9 mouse cellular contexts compared by ENCODE assay signal in the genomic region with DNA sequence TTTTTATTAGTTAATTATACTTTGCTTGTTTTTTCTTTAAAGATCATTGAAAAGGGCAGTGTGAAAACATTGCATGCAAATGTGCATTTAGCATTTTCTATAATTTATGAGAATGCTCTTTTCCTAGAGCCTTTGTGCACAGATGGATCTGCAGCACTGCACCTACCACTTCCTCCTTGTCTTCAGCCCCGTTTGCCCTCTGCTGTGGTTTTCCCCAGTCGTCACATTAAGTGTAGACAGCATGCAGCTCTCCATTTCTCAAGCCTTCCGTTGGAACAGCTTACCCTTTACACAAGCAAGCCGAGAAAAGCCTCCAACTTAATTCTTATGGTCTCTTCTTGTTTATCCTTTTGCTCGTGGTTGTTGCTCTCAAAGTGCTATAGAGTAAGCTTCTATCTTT.
DNase-seq lines count a peak whose midpoint lies in the region; ATAC-seq and TF ChIP-seq lines count a peak whose summit lies in the region.
"Had no signal": no experiment of that assay in that cellular context is flagged by ENCODE, and none has a peak within 500 bp of the region (broad histone marks: within the 10 kb centered on the region; RNA-seq: fewer than 3 reads in every experiment).

No protein-coding gene starts in this region.

- ATAC-seq in G1E (ENCODE audit: extremely low read depth, insufficient number of reproducible peaks, low FRiP score, poor library complexity, severe bottlenecking): peak; percentile 60
- 0 out of 2 replicates have a peak, but pooled peaks have one; percentile 43 for ATAC-seq in embryonic facial prominence, embryonic 15.5 days (ENCODE audit: insufficient number of reproducible peaks, low FRiP score, low TSS enrichment, low read depth)
- no peak for ATAC-seq in kidney, embryonic 14.5 days (ENCODE audit: low FRiP score, low TSS enrichment)

- no peak overlapping the region for H3K4me3 ChIP-seq in left cerebral cortex, adult 2 months
- no peak overlapping the region for H3K4me3 ChIP-seq in G1E (ENCODE audit: low read depth, low read length)
- H3K4me3 ChIP-seq in embryonic facial prominence, embryonic 15.5 days (replicated peaks): no peak overlapping the region
- no peak overlapping the region for H3K4me3 ChIP-seq in kidney, embryonic 14.5 days (ENCODE audit: low read length)
- H3K4me3 ChIP-seq: erythroblast, embryonic 14.5 days had no signal

- H3K36me3 ChIP-seq in G1E (replicated peaks): peaks cover 29% of the 10 kb centered on the region
- H3K36me3 ChIP-seq in embryonic facial prominence, embryonic 15.5 days: 0 out of 2 replicates have a peak, but pooled peaks cover 6% of the 10 kb centered on the region
- 0 out of 2 replicates have a peak, but pooled peaks cover 3% of the 10 kb centered on the region for H3K36me3 ChIP-seq in splenic B cell, adult 2 months (ENCODE audit: control insufficient read depth, insufficient read depth, low read length, poor library complexity, severe bottlenecking)
- H3K36me3 ChIP-seq in kidney, embryonic 14.5 days (ENCODE audit: control insufficient read depth, insufficient read depth, low read length): peaks cover 8% of the 10 kb centered on the region

- H3K4me2 ChIP-seq in embryonic facial prominence, embryonic 15.5 days (replicated peaks): no peak overlapping the region
- no peak overlapping the region for H3K4me2 ChIP-seq in kidney, embryonic 14.5 days (replicated peaks; ENCODE audit: low read depth, low read length)

- TF ChIP-seq CTCF in left cerebral cortex, adult 2 months (IDR thresholded peaks at IDR 0.05): no peak
- TF ChIP-seq CTCF in G1E (IDR thresholded peaks at IDR 0.05; ENCODE audit: low read depth, low read length): no peak

- H3K27me3 ChIP-seq in G1E (ENCODE audit: insufficient read depth, low read length): no peaks in the 10 kb centered on the region
- no peaks in the 10 kb centered on the region for H3K27me3 ChIP-seq in embryonic facial prominence, embryonic 15.5 days
- no peaks in the 10 kb centered on the region for H3K27me3 ChIP-seq in splenic B cell, adult 2 months (ENCODE audit: control insufficient read depth, insufficient read depth, low read length, poor library complexity, severe bottlenecking)
- H3K27me3 ChIP-seq in kidney, embryonic 14.5 days (ENCODE audit: control insufficient read depth, insufficient read depth, low read length): no peaks in the 10 kb centered on the region

- no peak for DNase-seq in left cerebral cortex, adult 2 months (ENCODE audit: extremely low spot score in 1 of 2, low spot score in 2 of 2)
- no peak for DNase-seq in left cerebral cortex, adult 8-10 months (ENCODE audit: low spot score in 2 of 2)
- DNase-seq in G1E (ENCODE audit: low spot score): no peak
- peak; percentile 53 for DNase-seq in splenic B cell, adult 2 months (ENCODE audit: low read depth, low spot score)
- DNase-seq in urinary bladder, postnatal 14 days (ENCODE audit: low spot score): no peak
- DNase-seq: kidney, adult 8-10 months had no signal

- no peaks in the 10 kb centered on the region for H3K9me3 ChIP-seq in G1E (replicated peaks)
- no peaks in the 10 kb centered on the region for H3K9me3 ChIP-seq in embryonic facial prominence, embryonic 15.5 days (replicated peaks)
- no peaks in the 10 kb centered on the region for H3K9me3 ChIP-seq in kidney, embryonic 14.5 days (ENCODE audit: control insufficient read depth, low read length)

- no peak overlapping the region for H3K9ac ChIP-seq in embryonic facial prominence, embryonic 15.5 days
- no peak overlapping the region for H3K9ac ChIP-seq in kidney, embryonic 14.5 days (ENCODE audit: low read depth, low read length)

- WGBS in embryonic facial prominence, embryonic 15.5 days: 38% methylated on average over 5 of the region's 5 CpGs
- 68% methylated on average over 5 of the region's 5 CpGs for WGBS in kidney, embryonic 14.5 days

- intact Hi-C loops in left cerebral cortex, adult 2 months (cut with DNase I): loop anchor here (2.0 kb wide), 1 partner anchor 103 kb away; a partner anchor contains a TSS

- H3K27ac ChIP-seq in left cerebral cortex, adult 2 months: peak overlapping the region; percentile 71
- peak overlapping the region; percentile 61; the same call in 1 of the 2 replicates for H3K27ac ChIP-seq in embryonic facial prominence, embryonic 15.5 days (replicated peaks)
- H3K27ac ChIP-seq in kidney, embryonic 14.5 days (ENCODE audit: low read depth, low read length): no peak overlapping the region

- H3K4me1 ChIP-seq in G1E (ENCODE audit: insufficient read depth, low read depth, low read length): peaks cover 20% of the 10 kb centered on the region
- H3K4me1 ChIP-seq in embryonic facial prominence, embryonic 15.5 days: peaks cover 30% of the 10 kb centered on the region
- 0 out of 2 replicates have a peak, but pooled peaks cover 5% of the 10 kb centered on the region for H3K4me1 ChIP-seq in kidney, embryonic 14.5 days (ENCODE audit: control insufficient read depth, insufficient read depth, low read length)
